Mouse (Mus musculus) adrenal gland, postnatal 0 days (tissue): ENCODE measurements around the gene Mrps6. TPM values are rescaled to one million over a fixed set of nuclear protein-coding genes. Genes with fewer than 3 reads are reported as not detected.

Experiments used
- polyA plus RNA-seq: library from polyadenylated mRNA; unstranded; fragments of >200 nt; fragmentation: Nextera tagmentation; extraction: Ambion mirVana; gene quantifications from 2 replicates; pipeline ENCODE4 v1.2.1, GENCODE M21; 2015

Mrps6 gene
- polyA plus RNA-seq = 145 and 147 TPM in 2 replicates

GRCm38 (mm10) chr16:92057852-92058643 is at the start of gene Mrps6, which contains the start of the genes Gm49711 and Slc5a3:
Mrps6 (plus strand) TSS chr16:92058270.
Gm49711 (plus strand) TSS chr16:92058316.
Slc5a3 (plus strand) TSS chr16:92058322.

Other genes with a start within 250 kb of the Mrps6 start
- gene Gm49711, start within 50 bp of the Mrps6 start, polyA plus RNA-seq = not detected in 2 replicates
- 3.3 and 4.1 TPM in 2 replicates for gene Slc5a3, start 52 bp downstream of the Mrps6 start, polyA plus RNA-seq
- gene Kcne2, start 234.1 kb downstream of the Mrps6 start, polyA plus RNA-seq = not detected in 2 replicates
- 184 and 191 TPM in 2 replicates for gene Smim11, start 243.0 kb downstream of the Mrps6 start, polyA plus RNA-seq